Mouse (Mus musculus): ENCODE results near the gene Tuba1c. TPM values are rescaled to one million over a fixed set of nuclear protein-coding genes. Genes with fewer than 3 reads are reported as not detected.

The Tuba1c gene
- polyA plus RNA-seq, 1 experiment = 28.1 TPM

DNA sequence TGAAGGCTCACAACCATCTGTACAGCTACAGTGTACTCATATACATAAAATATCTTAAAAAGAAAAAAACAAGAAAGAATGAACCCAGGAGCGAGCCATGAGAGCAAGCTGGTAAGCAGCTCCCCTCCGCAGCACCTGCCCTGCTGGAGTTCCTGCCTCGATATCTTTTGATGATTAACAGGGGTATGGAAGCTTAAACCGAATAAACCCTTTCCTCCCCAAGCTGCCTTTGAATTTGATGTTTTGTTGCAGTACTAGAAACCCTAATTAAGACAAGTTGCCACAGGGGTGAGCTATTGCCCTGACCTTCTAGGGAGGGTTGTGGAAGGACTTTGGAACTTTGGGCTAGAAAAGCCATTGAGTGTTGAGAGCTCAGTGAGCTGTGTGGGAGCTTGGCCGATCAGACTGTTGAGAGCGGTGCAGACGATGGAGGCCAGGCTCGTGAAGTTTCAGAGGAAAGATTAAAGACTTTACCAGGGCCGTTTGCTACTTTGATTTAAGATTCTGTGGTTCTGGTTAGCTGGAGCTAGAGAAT, 15.1 kb upstream of the Tuba1c start:
- Histone ChIP-seq H3K27ac (replicated peaks; ENCODE audit: low read depth, low read length) (no peak overlapping the region), H3K4me1 (ENCODE audit: control insufficient read depth, insufficient read depth, insufficient read length, low read length) (no peaks in the 10 kb centered on the region), H3K4me3 (ENCODE audit: insufficient read depth, low read depth, low read length) (no peak overlapping the region)

DNA sequence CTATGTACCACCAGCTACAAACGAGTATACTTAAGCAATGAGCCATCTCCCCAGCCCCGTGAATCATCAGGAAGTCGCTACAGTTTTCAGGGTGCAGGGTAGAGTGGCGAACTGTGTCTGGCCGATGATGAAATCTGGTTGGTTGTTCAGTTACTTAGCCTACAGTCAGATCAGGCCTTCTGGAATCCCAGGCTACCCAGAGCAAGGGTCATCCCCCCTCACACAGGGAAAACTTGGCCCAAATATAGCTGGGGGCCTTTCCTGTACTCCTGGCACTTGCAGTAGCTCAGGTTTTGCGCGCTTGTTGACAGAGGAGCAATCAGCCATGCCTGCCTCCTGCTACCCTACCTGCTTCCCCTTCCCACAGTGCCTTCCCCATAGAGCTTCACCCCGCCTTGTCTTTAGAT, 12.3 kb upstream of the Tuba1c start:
- H3K4me1 ChIP-seq (ENCODE audit: control insufficient read depth, insufficient read depth, insufficient read length, low read length) = no peaks in the 10 kb centered on the region
- H3K27ac ChIP-seq (replicated peaks; ENCODE audit: low read depth, low read length) = peak overlapping the region; percentile 32; the same call in 1 of the 2 replicates
- no peak overlapping the region for H3K4me3 ChIP-seq (ENCODE audit: insufficient read depth, low read depth, low read length)

DNA sequence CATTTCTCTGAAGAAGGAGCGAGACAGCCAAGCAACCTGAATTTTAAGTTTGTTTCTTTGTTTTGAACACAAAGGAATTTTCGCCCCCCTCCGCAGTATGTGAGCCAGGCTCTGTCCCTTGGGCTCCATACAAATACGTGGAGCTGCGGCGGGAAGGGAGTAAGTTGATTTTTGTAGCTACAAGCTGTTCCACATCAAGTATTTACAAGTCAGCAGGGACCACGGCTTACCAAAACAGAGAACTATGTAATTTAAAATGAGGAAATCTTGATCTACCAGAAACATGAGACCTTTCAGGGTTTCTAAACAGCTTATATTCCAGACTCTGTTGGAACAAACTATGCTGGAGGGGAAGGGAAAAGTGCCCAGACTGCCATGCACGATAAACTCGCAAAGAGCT, 11.7 kb upstream of the Tuba1c start:
- Histone ChIP-seq H3K27ac (replicated peaks; ENCODE audit: low read depth, low read length) (peak overlapping the region; percentile 32; the same call in 1 of the 2 replicates), H3K4me1 (ENCODE audit: control insufficient read depth, insufficient read depth, insufficient read length, low read length) (no peaks in the 10 kb centered on the region), H3K4me3 (ENCODE audit: insufficient read depth, low read depth, low read length) (no peak overlapping the region)

DNA sequence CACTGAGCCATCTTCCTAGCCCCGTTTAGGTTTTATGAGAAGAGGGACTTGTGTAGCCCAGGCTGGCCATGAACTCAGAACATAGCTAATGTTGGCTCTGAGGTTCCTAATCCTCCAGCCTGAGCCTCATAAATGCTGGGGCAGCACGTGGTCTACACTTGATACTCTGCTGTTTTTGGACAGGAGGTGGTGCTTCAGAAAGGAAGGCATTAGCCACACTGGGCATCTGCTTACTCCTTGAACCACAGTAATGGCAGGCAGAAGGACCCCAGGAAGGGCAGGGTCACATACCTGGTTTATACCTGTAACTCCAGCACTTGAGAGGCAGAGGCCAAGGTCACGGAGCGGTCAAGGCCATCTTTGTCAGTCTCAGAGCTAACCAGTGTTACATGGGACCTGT, 11.1 kb upstream of the Tuba1c start:
- H3K4me3 ChIP-seq (ENCODE audit: insufficient read depth, low read depth, low read length) = no peak overlapping the region
- peak overlapping the region; percentile 12; the same call in 1 of the 2 replicates for H3K27ac ChIP-seq (replicated peaks; ENCODE audit: low read depth, low read length)
- no peaks in the 10 kb centered on the region for H3K4me1 ChIP-seq (ENCODE audit: control insufficient read depth, insufficient read depth, insufficient read length, low read length)

DNA sequence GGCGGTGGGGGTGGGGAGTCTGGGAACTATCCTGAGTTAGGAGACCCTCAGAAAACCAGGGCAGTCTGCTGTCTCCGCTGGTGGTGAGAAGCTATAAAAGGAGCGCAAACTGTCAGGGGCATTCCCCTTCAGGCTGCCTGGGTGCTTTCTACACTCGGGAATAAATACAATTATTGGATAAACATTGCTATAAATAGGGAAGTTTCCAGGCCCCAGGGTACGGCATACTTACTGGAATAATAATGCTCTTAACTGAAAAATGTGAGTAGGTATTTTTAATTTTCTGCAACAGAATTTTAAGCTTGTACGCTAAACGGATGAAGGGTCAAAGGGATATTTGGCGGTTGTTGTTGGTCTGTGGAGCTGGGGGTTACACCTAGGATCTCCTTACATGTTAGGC, 10.3 kb upstream of the Tuba1c start:
- no peaks in the 10 kb centered on the region for H3K4me1 ChIP-seq (ENCODE audit: control insufficient read depth, insufficient read depth, insufficient read length, low read length)
- H3K27ac ChIP-seq (replicated peaks; ENCODE audit: low read depth, low read length) = peak overlapping the region; percentile 3; the same call in 1 of the 2 replicates
- 0 out of 2 replicates have a peak overlapping the region, but pooled peaks have one; percentile 16 for H3K4me3 ChIP-seq (ENCODE audit: insufficient read depth, low read depth, low read length)

DNA sequence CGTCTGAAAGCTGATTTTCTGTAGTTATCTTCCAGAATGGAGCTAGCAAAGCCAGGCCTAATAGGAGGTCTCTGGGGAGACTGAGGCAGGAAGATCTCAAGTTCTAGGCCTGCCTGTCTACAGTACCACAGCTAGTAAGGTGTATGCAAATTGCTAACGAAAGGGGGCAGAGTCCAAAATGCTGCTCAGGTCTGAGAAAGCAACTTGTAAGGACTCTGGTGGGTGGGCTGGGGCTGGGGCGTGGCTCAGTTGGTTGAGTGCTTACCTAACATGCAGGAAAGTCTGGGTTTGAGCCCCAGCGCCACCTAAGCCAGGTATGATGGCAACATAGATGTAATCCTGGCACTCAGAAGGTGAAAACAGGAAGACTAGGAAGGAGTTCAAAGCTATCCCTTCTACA, 9.5 kb upstream of the Tuba1c start:
- Histone ChIP-seq H3K4me3 (ENCODE audit: insufficient read depth, low read depth, low read length) (no peak overlapping the region), H3K27ac (replicated peaks; ENCODE audit: low read depth, low read length) (no peak overlapping the region), H3K4me1 (ENCODE audit: control insufficient read depth, insufficient read depth, insufficient read length, low read length) (no peaks in the 10 kb centered on the region)

DNA sequence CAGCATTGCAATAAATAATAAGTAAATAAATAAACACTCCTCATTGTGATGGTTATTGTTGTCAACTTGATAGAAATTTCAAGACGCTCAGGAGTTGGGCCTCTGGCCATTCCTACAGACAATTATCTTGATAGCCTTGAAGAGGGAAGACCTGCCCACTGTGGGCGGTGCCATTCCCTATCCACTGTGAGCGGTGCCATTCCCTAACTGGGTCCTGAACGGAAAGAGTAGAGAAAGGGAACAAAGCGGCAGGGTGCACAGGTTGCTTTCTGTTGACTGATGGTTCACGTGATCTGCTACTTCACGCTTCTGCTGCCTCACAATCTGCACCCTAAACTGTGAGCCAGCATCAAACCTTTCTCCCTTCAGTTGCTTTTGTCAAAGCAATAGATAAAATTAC, 8.4 kb upstream of the Tuba1c start:
- H3K27ac ChIP-seq (replicated peaks; ENCODE audit: low read depth, low read length) = no peak overlapping the region
- no peaks in the 10 kb centered on the region for H3K4me1 ChIP-seq (ENCODE audit: control insufficient read depth, insufficient read depth, insufficient read length, low read length)

DNA sequence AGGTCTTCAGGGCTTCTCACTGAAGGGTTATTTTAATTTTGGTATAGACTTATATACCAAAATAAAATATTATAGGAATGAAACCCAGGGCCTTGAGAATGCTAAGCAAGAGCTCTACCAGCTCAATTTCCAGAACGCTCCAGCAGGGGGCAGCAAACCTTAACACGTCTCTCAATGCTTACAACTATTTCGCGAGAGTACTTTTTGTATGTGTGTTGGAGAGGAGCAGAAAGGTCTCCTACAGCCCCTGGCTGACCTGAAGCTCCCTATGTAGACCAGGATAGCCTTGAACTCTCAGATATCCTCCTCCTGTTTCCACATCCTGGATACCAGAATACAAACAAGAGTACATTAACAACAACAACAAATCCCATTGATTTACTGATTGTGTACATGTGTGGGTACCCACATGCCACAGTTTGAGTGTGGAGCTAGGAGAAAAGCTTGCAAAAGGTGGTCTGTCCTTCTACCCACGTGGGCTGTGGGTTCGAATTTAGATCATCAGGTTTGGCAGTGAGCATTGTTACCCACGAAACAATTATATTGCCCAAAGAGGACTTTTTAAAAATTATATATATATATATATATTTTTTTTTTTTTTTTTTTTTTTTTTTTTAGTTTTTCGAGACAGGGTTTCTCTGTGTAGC, 4.9 kb upstream of the Tuba1c start:
- H3K4me1 ChIP-seq (ENCODE audit: control insufficient read depth, insufficient read depth, insufficient read length, low read length) = no peaks in the 10 kb centered on the region
- no peak overlapping the region for H3K4me3 ChIP-seq (ENCODE audit: insufficient read depth, low read depth, low read length)
- no peak overlapping the region for H3K27ac ChIP-seq (replicated peaks; ENCODE audit: low read depth, low read length)

More for the DNA sequence above, 8.4 kb upstream of the Tuba1c start:
- H3K4me3 ChIP-seq (ENCODE audit: insufficient read depth, low read depth, low read length) = no peak overlapping the region

DNA sequence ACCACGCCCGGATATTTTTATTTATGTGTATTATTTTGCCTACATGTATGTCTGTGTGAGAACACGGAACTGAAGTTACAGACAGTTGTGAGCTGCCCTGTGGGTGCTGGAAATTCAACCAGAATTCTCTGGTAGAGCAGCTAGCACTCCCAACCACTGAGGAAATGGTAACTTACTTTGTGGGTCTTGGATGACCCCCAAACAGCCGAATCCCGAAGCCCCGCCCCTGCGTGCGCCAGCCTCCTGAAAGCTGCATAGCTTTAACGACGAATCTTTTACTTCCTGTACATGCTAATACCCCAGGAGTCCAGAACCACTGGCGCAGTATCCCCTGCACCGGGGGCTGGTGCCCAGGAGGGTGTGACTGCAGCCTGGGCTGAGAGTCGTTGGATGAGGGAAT, 4.3 kb upstream of the Tuba1c start:
- H3K27ac ChIP-seq (replicated peaks; ENCODE audit: low read depth, low read length) = no peak overlapping the region
- no peaks in the 10 kb centered on the region for H3K4me1 ChIP-seq (ENCODE audit: control insufficient read depth, insufficient read depth, insufficient read length, low read length)
- H3K4me3 ChIP-seq (ENCODE audit: insufficient read depth, low read depth, low read length) = no peak overlapping the region

DNA sequence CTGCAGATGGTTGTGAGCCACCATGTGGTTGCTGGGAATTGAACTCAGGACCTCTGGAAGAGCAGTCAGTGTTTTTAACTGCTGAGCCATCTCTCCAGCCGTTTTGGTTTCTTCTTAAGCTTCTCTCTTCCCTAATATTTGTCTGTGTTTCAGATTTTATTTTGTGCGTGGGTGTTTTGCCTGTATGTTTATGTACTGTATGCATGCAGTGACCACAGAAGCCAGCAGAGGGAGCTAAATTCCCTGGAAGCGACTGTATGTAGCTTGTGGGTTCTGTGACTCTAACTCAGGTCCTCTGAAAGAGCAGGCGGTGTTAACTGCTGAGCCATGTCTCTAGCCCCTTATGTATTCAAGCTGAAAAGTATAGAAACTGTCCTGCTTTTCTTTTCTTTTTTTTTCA, 3.4 kb upstream of the Tuba1c start:
- 0 out of 2 replicates have a peak, but pooled peaks cover 2% of the 10 kb centered on the region for H3K4me1 ChIP-seq (ENCODE audit: control insufficient read depth, insufficient read depth, insufficient read length, low read length)
- no peak overlapping the region for H3K4me3 ChIP-seq (ENCODE audit: insufficient read depth, low read depth, low read length)
- H3K27ac ChIP-seq (replicated peaks; ENCODE audit: low read depth, low read length) = no peak overlapping the region

DNA sequence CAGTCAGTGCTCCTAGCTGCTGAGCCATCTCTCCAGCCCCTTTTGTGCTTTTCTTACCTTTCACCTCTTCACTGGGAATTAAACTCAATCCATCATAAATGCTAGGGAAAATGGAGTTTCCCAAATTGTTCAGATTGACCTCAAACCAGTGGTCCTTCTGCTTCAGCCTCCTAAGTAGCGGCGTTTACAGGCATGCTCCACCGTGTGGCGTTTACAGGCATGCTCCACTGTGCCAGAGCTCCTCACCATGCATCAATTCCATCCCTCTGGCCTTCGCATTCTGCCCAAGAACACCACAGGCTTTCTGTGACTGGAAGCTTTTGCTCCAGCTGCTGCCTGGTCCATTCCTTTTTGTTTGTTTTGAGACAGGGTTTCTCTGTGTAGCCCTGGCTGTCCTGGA, 2.6 kb upstream of the Tuba1c start:
- Histone ChIP-seq H3K4me1 (ENCODE audit: control insufficient read depth, insufficient read depth, insufficient read length, low read length) (0 out of 2 replicates have a peak, but pooled peaks cover 2% of the 10 kb centered on the region), H3K4me3 (ENCODE audit: insufficient read depth, low read depth, low read length) (no peak overlapping the region), H3K27ac (replicated peaks; ENCODE audit: low read depth, low read length) (no peak overlapping the region)

DNA sequence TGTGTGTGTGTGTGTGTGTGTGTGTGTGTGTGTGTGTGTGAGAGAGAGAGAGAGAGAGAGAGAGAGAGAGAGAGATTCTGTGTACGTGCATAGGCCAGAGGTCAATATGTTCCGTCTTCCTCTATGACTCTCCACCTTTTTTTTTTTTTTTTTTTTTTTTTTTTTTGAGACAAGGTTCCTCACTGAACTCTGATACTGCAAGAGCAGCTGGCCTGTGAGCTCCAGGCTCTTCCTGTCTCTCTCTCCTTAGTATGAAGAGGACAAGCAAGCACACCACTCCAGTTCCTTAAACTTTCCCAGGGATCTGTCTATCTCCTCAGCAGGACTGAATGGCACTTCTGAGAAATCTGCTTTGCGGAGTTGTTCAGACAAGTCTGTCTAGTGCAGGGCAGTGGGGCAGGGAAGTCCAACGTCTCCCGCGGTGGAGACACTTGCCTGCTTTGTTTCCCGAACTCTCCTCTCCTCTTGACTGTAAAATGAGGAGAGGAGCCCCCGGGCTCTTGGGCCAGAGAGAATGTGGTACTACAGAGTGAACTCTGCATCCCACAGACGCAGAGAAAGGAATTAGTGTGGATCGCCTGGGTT, 725 bp upstream of the Tuba1c start:
- Histone ChIP-seq H3K27ac (replicated peaks; ENCODE audit: low read depth, low read length) (peak overlapping the region; percentile 33), H3K4me1 (ENCODE audit: control insufficient read depth, insufficient read depth, insufficient read length, low read length) (0 out of 2 replicates have a peak, but pooled peaks cover 2% of the 10 kb centered on the region), H3K4me3 (ENCODE audit: insufficient read depth, low read depth, low read length) (peak overlapping the region; percentile 75)

DNA sequence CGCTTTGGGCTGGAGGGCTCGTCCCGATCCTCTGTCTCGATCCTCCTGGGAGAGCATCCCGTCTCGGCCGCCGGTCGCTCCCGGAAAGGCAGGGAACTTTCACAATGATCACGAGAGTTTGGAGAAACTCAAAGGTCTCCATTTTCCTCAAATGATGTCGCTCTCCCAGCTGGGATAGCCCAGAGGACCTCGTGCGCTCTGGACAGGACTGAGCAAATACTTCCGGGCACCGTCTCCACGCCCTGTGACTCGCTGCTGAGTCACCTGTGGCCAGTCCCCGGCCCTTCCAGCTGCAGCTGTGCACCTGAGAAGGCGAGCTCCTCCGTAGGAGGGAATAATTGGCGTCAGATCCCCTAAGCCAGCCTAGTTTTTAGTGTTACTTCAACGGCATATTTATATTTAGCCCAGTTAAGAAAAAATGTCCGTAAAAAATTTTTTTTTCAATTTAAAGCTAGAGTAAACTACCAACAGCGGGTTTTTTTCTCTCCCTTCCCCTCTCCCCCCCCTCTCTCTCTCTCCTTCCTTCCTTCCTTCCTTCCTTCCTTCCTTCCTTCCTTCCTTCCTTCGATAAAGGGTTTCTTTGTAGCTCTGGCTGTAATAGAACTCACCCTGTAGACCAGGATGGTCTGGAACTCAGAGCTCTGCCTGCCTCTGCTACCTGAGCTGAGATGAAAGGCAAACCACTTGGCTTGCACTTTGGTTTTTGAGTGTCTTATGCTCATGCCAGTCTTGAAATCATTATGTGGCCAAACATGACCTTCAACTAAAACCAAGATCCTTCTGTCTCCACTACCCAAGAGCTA, 1.1 kb downstream of the Tuba1c start:
- 0 out of 2 replicates have a peak, but pooled peaks cover 2% of the 10 kb centered on the region for H3K4me1 ChIP-seq (ENCODE audit: control insufficient read depth, insufficient read depth, insufficient read length, low read length)
- H3K27ac ChIP-seq (replicated peaks; ENCODE audit: low read depth, low read length) = peak overlapping the region; percentile 69
- H3K4me3 ChIP-seq (ENCODE audit: insufficient read depth, low read depth, low read length) = peak overlapping the region; percentile 75

DNA sequence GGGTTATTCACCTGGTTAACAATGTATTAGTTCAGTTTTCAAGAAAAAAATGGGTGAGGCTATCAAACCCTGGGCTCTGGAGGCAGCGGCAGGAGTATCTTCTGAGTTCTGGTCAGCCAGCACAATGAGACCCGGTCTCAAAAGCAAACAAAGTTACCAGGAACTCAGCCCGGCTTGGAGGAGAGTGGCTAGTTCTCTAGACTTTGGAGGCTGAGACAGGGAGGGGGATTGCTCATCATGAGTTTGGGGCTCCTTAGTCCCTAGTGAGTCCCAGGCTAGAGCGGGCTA, 1.6 kb downstream of the Tuba1c start:
- 0 out of 2 replicates have a peak, but pooled peaks cover 2% of the 10 kb centered on the region for H3K4me1 ChIP-seq (ENCODE audit: control insufficient read depth, insufficient read depth, insufficient read length, low read length)
- H3K27ac ChIP-seq (replicated peaks; ENCODE audit: low read depth, low read length) = no peak overlapping the region
- peak overlapping the region; percentile 75 for H3K4me3 ChIP-seq (ENCODE audit: insufficient read depth, low read depth, low read length)

DNA sequence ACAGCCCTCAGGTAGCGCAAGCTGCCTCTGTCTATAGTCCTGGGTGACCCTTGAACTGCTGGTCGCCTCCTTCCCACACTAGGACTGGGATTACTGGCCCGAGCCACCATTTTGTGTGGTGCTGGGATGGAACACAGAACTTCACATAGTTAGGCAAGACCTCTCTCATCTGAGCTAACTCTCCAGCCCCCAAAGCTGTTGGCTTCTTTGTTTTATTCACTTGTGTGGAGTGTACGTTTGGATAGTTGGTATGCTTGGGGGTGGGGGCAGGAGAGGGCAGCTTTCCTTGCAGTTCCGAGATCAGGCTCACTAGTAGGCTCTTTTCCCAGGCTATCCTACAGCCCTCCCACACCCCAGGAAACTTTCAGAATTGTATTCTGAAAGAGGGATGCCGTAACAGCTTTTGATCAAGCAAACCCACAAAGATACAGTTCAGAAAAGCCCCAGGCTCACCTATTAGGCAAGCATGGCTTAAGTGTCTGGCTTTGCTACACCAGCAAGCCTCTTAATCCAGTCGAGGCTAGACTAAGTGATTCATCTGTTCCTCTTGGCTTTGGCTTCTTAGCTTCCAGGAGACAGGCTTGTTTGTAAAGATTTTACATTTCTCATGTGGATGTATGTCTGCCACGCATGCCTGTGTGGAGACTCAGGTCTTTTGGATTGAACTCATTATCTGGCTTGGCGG, 2.5 kb downstream of the Tuba1c start:
- H3K27ac ChIP-seq (replicated peaks; ENCODE audit: low read depth, low read length) = no peak overlapping the region
- 0 out of 2 replicates have a peak, but pooled peaks cover 2% of the 10 kb centered on the region for H3K4me1 ChIP-seq (ENCODE audit: control insufficient read depth, insufficient read depth, insufficient read length, low read length)
- H3K4me3 ChIP-seq (ENCODE audit: insufficient read depth, low read depth, low read length) = peak overlapping the region; percentile 21
